Mouse (Mus musculus): ENCODE measurements around the gene Cyp2s1. TPM values are rescaled to one million over a fixed set of nuclear protein-coding genes. Genes with fewer than 3 reads are reported as not detected.

Gene Cyp2s1
- not detected in 2 replicates for polyA plus RNA-seq (2012)

DNA sequence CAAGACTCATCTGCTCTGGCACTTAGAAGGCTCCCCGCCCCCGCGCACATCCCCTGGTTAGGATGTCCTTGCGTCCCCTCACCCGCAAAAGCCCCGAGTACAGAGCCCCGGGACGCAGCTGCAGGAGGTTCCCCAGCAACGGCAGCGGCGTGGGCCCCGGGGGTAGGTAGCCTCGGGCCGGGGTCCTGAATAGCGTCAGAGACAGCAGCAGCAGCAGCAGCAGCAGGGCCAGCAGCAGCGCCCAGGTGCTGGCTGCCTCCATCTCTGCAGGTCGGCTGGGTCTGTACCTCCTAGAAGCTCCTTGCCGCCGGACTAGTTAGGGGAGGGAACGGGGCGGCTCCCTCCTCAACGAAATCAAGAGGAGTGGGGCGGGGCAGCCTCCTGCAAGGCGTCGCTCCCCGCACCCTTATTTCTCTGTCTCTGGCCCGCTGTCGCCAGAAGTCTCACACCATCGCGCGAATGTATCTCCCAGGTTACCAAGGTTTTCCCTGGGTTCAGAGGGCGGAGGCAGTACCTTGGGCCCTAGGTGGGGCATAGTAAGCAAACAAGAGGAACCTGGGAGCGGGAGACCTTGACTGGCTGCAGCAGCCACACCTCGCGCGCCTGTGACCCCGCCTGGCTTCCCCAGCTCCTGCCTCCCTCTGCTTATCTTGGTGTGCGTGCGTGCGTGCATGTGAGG is at the start of gene Cyp2s1:
Gene Cyp2s1 (minus strand): TSS at position 673 of the 679 bp plus-strand sequence.
- no peaks in the 10 kb centered on the region for H3K36me3 ChIP-seq (ENCODE audit: control insufficient read depth)
- TF ChIP-seq TAL1 (IDR thresholded peaks at IDR 0.05; ENCODE audit: low read length) = no peak
- TF ChIP-seq GATA1 (IDR thresholded peaks at IDR 0.05; ENCODE audit: low read length) = no peak
- H3K27me3 ChIP-seq (ENCODE audit: control insufficient read depth) = peaks cover 29% of the 10 kb centered on the region
- H3K4me3 ChIP-seq (replicated peaks) = peak within 1 kb of the TSS; percentile 13
- H3K9me3 ChIP-seq (ENCODE audit: control insufficient read depth, low read length) = no peaks in the 10 kb centered on the region
- peaks cover 11% of the 10 kb centered on the region for H3K4me1 ChIP-seq (ENCODE audit: control insufficient read depth)

GRCm38 (mm10) chr7:25864861-25865260 is 48.1 kb upstream of the Cyp2s1 start:
- no peaks in the 10 kb centered on the region for H3K27me3 ChIP-seq (ENCODE audit: control insufficient read depth)
- peaks cover 17% of the 10 kb centered on the region for H3K9me3 ChIP-seq (ENCODE audit: control insufficient read depth, low read length)
- TF ChIP-seq TAL1 (IDR thresholded peaks at IDR 0.05; ENCODE audit: low read length) = no peak
- no peak for TF ChIP-seq GATA1 (IDR thresholded peaks at IDR 0.05; ENCODE audit: low read length)
- no peaks in the 10 kb centered on the region for H3K36me3 ChIP-seq (ENCODE audit: control insufficient read depth)
- no peak overlapping the region for H3K4me3 ChIP-seq (replicated peaks)
- H3K4me1 ChIP-seq (ENCODE audit: control insufficient read depth) = no peaks in the 10 kb centered on the region

- TF ChIP-seq GATA1 (IDR thresholded peaks at IDR 0.05; ENCODE audit: low read length) (no peak), TAL1 (IDR thresholded peaks at IDR 0.05; ENCODE audit: low read length) (no peak)
- no peaks in the 10 kb centered on the region for H3K27me3 ChIP-seq (ENCODE audit: control insufficient read depth)
- H3K4me3 ChIP-seq (replicated peaks) = no peak overlapping the region
- no peaks in the 10 kb centered on the region for H3K36me3 ChIP-seq (ENCODE audit: control insufficient read depth)
- peaks cover 17% of the 10 kb centered on the region for H3K9me3 ChIP-seq (ENCODE audit: control insufficient read depth, low read length)
- no peaks in the 10 kb centered on the region for H3K4me1 ChIP-seq (ENCODE audit: control insufficient read depth)
These were observed 47.0 kb upstream of the Cyp2s1 start for GRCm38 (mm10) chr7:25863756-25864155.

DNA sequence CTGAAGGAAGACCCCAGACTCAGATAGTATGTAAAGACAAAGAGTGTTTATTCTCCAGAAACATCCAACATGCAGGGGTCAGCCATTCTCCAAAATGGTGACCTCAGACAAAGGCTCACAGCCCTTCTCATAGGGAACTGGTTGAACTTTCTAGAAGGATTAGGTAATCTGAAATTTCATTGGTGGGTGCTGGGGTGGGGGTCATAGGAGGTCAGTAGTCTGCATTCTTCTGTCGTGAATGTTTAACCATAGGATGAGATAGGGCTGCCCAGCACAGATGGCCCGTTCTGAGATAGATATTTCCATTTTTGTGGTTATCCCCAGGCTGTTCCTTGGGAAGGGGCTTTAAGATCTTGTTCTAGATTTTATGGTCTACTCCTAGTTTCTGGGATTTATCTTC is 45.7 kb upstream of the Cyp2s1 start:
- peaks cover 6% of the 10 kb centered on the region; the same call in 1 of the 2 replicates for H3K9me3 ChIP-seq (ENCODE audit: control insufficient read depth, low read length)
- H3K36me3 ChIP-seq (ENCODE audit: control insufficient read depth) = no peaks in the 10 kb centered on the region
- no peaks in the 10 kb centered on the region for H3K4me1 ChIP-seq (ENCODE audit: control insufficient read depth)
- H3K27me3 ChIP-seq (ENCODE audit: control insufficient read depth) = no peaks in the 10 kb centered on the region
- no peak overlapping the region for H3K4me3 ChIP-seq (replicated peaks)
- TF ChIP-seq TAL1 (IDR thresholded peaks at IDR 0.05; ENCODE audit: low read length) (no peak), GATA1 (IDR thresholded peaks at IDR 0.05; ENCODE audit: low read length) (no peak)

DNA sequence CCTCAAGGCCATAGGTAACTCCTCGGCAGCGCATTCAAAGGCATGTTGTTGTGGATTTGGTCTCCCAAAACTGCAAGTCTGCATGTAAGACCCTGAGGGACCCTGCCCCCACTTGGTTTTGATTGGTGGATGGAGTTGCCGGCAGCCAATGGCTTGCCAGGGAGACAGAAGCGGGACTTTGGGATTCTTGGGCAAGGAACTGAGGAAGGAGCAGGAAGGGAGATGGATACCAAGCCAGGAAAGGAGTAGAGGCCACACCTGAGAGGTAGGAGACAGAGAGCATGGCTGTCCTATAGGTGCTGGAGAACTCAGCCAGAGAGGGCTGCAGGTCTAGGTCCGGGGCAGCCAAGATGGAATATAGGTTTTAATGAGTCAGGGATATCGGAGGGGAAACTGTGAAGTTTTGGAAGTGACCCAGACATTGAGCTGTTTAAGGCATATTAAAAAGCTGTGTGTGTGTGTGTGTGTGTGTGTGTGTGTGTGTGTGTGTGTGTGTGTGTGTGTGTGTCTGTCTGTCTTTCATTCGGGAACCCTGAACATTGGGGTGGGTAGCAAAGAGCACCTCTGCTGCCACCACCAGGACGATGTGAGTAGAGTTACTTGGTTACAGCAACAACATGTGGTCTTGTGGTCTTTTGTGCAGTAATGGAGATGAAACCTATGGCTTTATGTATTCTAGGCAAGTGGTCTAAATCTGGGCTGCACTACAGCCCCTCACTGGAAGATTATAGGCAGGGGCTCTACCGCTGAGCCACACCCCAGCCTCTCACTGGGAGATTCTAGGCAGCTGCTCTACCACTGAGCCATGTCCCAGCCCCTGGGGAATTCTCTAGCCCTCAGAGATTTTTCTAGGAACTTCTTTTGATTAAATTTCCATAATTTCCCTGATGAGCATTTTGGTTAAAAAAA is 43.5 kb upstream of the Cyp2s1 start:
- Histone ChIP-seq H3K4me1 (ENCODE audit: control insufficient read depth) (no peaks in the 10 kb centered on the region), H3K36me3 (ENCODE audit: control insufficient read depth) (no peaks in the 10 kb centered on the region), H3K27me3 (ENCODE audit: control insufficient read depth) (no peaks in the 10 kb centered on the region), H3K9me3 (ENCODE audit: control insufficient read depth, low read length) (no peaks in the 10 kb centered on the region), H3K4me3 (replicated peaks) (no peak overlapping the region)
- TF ChIP-seq GATA1 (IDR thresholded peaks at IDR 0.05; ENCODE audit: low read length) = no peak
- TF ChIP-seq TAL1 (IDR thresholded peaks at IDR 0.05; ENCODE audit: low read length) = no peak

DNA sequence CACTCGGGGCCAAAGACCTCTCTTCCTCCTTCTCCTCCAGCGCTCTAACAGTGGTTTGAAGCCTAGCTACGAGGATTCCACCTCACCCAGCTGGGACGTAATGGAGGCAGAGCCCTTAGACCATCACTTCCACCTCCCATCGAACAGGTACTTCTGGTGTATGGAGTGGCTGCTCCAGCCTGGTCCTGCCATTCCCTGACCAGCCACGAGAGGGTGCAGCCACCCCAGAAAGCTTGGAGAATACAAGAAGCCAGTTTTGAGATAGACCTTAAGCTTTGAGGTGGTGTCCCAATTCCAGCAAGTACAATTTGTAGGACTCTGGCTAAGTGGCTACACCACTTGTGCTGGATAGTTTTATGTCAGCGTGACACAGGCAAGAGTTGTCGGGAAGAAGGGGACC is 38.4 kb upstream of the Cyp2s1 start:
- TF ChIP-seq GATA1 (IDR thresholded peaks at IDR 0.05; ENCODE audit: low read length) = no peak
- TF ChIP-seq TAL1 (IDR thresholded peaks at IDR 0.05; ENCODE audit: low read length) = no peak
- Histone ChIP-seq H3K9me3 (ENCODE audit: control insufficient read depth, low read length) (no peaks in the 10 kb centered on the region), H3K4me3 (replicated peaks) (no peak overlapping the region), H3K36me3 (ENCODE audit: control insufficient read depth) (no peaks in the 10 kb centered on the region), H3K27me3 (ENCODE audit: control insufficient read depth) (no peaks in the 10 kb centered on the region), H3K4me1 (ENCODE audit: control insufficient read depth) (no peaks in the 10 kb centered on the region)

DNA sequence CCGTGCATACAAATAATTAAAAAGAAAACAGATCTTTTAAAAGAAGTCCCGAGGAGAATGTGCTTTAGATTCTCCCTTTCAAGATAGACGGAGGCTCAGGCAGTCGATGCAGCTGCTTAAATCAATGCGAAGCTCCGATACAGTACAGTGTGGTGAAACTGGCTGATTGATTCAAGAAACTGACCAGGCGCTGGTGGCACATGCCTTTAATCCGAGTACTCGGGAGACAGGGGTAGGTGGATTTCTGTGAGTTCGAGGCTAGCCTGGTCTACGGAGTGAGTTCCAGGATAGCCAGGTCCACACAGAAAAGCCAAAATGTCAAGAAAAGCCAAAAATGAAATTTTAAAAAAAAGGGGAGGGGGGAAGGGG is 31.7 kb upstream of the Cyp2s1 start:
- no peaks in the 10 kb centered on the region for H3K36me3 ChIP-seq (ENCODE audit: control insufficient read depth)
- peak overlapping the region; percentile 52 for H3K4me3 ChIP-seq (replicated peaks)
- H3K4me1 ChIP-seq (ENCODE audit: control insufficient read depth) = peaks cover 1% of the 10 kb centered on the region; the same call in 1 of the 2 replicates
- H3K27me3 ChIP-seq (ENCODE audit: control insufficient read depth) = no peaks in the 10 kb centered on the region
- TF ChIP-seq TAL1 (IDR thresholded peaks at IDR 0.05; ENCODE audit: low read length) (no peak), GATA1 (IDR thresholded peaks at IDR 0.05; ENCODE audit: low read length) (no peak)
- H3K9me3 ChIP-seq (ENCODE audit: control insufficient read depth, low read length) = no peaks in the 10 kb centered on the region

- no peak for TF ChIP-seq TAL1 (IDR thresholded peaks at IDR 0.05; ENCODE audit: low read length)
- no peak for TF ChIP-seq GATA1 (IDR thresholded peaks at IDR 0.05; ENCODE audit: low read length)
- H3K4me1 ChIP-seq (ENCODE audit: control insufficient read depth) = peaks cover 1% of the 10 kb centered on the region; the same call in 1 of the 2 replicates
- no peaks in the 10 kb centered on the region for H3K27me3 ChIP-seq (ENCODE audit: control insufficient read depth)
- no peaks in the 10 kb centered on the region for H3K9me3 ChIP-seq (ENCODE audit: control insufficient read depth, low read length)
- H3K4me3 ChIP-seq (replicated peaks) = peak overlapping the region; percentile 52
- H3K36me3 ChIP-seq (ENCODE audit: control insufficient read depth) = no peaks in the 10 kb centered on the region
These were observed 31.2 kb upstream of the Cyp2s1 start for GRCm38 (mm10) chr7:25847722-25848443.

- H3K27me3 ChIP-seq (ENCODE audit: control insufficient read depth) = no peaks in the 10 kb centered on the region
- TF ChIP-seq GATA1 (IDR thresholded peaks at IDR 0.05; ENCODE audit: low read length) (no peak), TAL1 (IDR thresholded peaks at IDR 0.05; ENCODE audit: low read length) (no peak)
- H3K9me3 ChIP-seq (ENCODE audit: control insufficient read depth, low read length) = no peaks in the 10 kb centered on the region
- H3K36me3 ChIP-seq (ENCODE audit: control insufficient read depth) = no peaks in the 10 kb centered on the region
- H3K4me1 ChIP-seq (ENCODE audit: control insufficient read depth) = peaks cover 1% of the 10 kb centered on the region; the same call in 1 of the 2 replicates
- no peak overlapping the region for H3K4me3 ChIP-seq (replicated peaks)
These were observed 28.2 kb upstream of the Cyp2s1 start for GRCm38 (mm10) chr7:25844885-25845284.

Data from erythroblast, embryonic 14.5 days (primary cell).